Mouse (Mus musculus) thymus, postnatal 14 days (tissue): ENCODE measurements around the gene Fastkd1.
"Not testable (repeated sequence)": the region's sequence is repeated elsewhere in the genome, so short reads cannot be mapped to it uniquely, and the experiment has no call there.

ENCODE experiments used
- DNase-seq: peaks from one replicate; pipeline ENCODE4 v3.0.0; 2021

The Fastkd1 gene

GRCm38 (mm10) chr2:69712981-69713625, at the start of gene Fastkd1:
Gene Fastkd1 (minus strand): TSS chr2:69713516.
- DNase-seq = peak; percentile 85

DNA sequence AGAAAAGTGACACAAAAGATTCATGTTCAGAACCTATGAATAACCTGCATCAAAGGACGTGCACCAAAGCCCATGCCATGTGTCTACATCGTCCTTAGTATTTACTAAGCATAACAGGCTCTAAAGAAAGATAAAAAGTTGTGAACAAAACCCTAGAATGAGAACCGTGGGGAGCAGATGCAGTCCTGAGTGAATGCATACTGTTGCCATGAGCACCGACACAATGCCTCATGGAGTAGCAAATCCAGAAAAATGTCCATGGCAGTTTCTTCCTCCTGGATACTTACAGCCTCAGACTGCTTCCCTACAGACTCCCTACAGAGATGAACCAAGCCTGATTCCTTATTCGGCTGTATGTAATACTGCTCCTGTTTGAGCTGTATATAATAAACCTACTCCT, 47.7 kb upstream of the Fastkd1 start:
- DNase-seq = no peak

DNA sequence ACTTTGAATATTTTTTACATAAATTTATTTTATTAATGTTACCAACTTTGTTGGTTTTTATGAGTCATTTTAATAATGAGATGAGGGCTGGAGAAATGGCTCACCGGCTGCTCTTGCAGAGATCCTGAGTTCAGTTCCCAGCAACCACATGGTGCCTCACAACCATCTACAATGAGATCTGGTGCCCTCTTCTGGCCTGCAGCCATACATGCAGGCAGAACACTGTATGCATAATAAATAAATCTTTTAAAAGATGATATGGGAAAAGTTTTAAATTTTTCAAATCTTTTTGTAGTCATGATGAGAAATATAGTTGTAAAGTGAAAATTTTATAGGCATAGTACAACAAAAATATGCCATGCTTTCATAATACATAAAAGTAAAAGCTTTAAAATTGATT, 31.8 kb upstream of the Fastkd1 start:
- peak; percentile 13 for DNase-seq

GRCm38 (mm10) chr2:69723519-69723825, 10.2 kb upstream of the Fastkd1 start:
- no peak for DNase-seq

DNA sequence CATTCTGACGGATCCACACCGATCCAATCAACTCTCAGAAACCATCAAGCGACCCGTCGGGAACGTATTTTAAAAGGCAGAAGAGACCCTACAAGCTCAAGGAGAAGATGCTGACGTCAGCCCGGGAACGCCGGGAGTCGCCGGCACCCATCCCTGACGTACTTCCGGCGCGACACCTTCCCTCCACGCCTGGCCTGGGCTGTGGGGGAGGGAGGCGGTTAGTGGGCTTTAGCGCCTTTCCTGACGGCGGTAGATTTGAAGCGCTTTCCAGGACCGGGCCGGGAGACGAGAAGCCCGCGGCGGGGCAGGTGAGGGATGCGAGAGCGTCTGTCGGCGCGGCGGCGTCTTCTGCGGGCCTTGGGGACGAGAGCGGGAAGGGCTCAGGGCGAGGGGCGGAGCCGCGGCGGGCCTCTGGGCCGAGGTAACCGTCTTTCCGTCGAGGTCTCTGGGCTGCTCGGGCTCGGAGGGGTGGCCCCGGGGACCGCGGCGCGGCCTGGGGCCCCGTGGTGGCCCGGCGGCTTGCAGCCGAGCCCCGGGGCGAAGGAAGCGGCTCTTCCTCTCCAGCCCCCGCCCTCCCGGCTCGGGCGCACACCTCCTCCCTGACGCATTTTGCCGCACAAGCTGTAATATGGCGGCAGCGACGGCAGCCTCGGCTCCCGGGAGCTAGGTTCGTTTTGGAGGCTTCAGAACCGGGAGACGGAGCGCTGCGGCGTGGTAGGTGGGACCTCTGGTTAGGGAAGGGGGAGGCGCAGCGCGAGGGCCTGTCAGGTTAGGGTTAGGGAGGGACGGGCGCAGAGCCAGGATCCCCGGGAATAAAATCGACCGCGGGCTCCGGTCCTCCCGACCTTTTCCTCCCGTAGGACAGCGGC, 9.6 kb upstream of the Fastkd1 start:
- DNase-seq = peak; percentile 92

DNA sequence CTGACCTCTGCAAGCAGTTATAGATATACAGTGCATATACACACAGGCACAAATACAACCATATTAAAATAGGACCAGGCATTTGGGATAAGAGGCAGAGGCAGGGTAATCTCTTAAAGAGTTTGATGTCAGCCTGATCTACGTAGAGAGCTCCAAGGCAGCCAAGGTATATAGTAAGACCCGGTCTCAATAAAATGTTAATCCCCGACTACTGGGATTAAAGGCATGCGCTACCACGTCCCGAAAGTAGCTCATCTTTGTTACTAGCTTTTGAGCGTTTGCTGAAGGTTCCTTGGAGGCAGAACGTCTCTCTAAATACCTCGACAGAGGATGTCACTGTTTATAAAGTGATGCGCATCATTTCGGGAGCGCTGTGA, 8.9 kb upstream of the Fastkd1 start, which contains the start of gene Ppig:
TSS of gene Ppig (plus strand) at position 273 of the 377 bp plus-strand sequence.
- DNase-seq = no peak

DNA sequence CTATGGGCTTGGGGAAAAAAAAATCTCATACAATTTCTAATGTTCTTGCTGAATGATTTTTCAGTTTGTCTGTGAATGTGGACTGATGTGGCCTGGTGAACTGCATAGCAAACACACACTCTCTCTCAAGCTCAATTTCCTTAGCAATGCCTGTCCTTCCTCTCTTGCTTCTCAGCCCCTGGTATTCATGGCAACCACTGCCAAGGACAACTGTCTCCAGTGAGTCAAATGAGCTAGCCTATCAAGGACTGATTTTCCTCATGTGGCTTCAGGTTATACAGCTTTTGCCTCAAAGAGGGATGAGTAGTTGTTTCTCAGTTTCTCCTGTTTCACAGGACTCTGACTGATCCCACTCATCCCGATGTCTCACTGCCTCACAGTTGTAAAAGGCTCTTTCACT, 5.8 kb upstream of the Fastkd1 start:
- no peak for DNase-seq

DNA sequence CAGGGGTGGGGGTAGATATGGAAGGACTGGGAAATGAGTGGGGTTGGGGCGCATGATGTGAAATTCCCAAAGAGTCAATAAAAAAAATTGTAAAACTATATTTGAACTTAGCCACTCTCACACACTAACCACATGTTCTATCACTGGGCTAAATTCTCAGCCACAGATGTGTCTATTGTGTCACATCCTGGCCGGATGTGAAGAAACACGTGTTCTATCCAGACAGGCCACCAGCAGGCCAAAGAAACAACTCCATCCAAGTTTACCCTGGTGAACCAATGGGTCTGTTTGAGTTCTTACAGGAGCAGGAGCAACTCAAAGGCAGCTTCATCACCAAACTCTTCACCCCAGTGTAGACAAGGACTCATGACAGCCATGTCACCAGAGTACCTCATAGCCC, 3.2 kb upstream of the Fastkd1 start:
- no peak for DNase-seq

GRCm38 (mm10) chr2:69714126-69714525, 810 bp upstream of the Fastkd1 start:
- no peak for DNase-seq

GRCm38 (mm10) chr2:69713626-69714014, 304 bp upstream of the Fastkd1 start:
- no peak for DNase-seq

GRCm38 (mm10) chr2:69712171-69712570, 1.1 kb downstream of the Fastkd1 start:
- DNase-seq = no peak

- no peak for DNase-seq
These were observed 12.9 kb downstream of the Fastkd1 start for GRCm38 (mm10) chr2:69700446-69700845.

DNA sequence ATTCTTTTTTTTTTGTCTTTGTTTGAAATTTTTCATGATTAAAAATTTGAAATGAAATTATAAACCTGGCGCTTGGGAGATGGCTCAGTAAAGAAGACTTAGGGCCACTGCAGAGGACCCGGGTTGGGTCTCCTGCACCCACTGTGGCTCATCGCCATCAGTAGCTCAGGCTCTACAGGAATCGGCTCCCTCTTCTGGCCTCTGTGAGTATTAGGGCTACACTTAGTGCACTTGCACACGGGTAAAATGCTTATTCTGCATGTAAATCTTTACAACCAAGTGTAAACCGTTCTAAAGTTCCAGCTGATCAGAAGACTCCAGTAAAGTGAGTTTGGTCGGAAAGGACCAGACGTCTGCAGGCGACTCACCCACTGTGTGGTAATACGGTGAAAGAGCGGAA, 19.8 kb downstream of the Fastkd1 start:
- DNase-seq = peak; percentile 8

DNA sequence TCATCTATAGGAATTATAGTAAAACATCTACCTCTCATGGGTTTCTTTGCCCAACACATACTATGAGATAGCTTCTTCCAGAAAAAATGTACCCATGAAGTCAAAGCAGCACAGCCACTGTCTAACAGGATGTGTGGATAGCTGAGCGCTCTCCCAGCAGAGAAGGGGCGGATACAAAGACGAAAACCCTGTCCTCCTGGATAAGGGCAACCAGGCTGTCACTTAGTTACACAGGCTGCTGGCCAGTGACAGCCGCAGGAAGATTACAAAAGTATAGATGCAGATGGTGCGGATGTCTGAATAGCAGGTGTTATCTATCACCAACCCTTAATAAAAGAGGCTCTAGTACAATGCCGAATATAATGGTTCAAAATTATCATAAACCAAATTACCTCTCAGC, 22.5 kb downstream of the Fastkd1 start:
- DNase-seq = no peak

GRCm38 (mm10) chr2:69690214-69690613, 23.1 kb downstream of the Fastkd1 start:
- no peak for DNase-seq

- no peak for DNase-seq
These were observed 28.8 kb downstream of the Fastkd1 start for GRCm38 (mm10) chr2:69684488-69684887.

DNA sequence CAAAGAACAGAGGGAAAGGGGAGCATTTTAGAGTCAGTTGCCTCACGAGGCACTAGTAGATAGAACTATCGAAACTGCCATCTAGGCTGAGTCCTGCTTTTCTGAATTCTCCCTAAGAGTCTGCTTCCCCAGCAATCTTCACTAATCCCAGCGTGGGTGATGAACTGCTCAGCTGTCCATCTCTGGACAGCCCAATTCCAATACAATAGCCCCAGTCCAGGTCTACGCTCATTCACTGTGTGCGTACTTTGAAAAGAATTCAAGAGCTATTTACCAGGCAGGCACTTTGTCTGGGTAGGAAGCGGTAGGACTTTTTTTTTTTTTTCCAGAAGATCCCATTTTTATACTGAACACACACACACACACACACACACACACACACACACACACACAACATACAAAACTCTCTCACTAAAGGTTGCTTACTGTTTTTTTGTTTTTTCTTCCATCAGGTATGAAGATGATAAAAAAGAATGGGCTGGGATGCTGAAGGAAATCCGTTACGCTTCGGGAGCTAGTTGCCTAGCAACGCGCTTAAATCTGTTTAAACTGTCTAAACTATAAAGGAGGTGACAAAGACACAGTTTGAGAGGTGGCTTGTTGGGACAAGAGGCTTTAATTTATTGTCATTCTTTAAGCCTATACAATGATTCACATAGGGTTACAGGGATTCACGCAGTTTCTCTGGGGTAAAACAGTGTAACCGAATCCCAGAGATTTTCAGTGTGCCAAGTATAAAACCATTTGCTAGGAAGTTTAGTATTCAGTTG, 30.1 kb downstream of the Fastkd1 start:
- no peak for DNase-seq

GRCm38 (mm10) chr2:69681931-69682330, 31.4 kb downstream of the Fastkd1 start:
- DNase-seq = no peak

- DNase-seq = peak; percentile 52
These were observed 33.3 kb downstream of the Fastkd1 start for GRCm38 (mm10) chr2:69679990-69680389.

DNA sequence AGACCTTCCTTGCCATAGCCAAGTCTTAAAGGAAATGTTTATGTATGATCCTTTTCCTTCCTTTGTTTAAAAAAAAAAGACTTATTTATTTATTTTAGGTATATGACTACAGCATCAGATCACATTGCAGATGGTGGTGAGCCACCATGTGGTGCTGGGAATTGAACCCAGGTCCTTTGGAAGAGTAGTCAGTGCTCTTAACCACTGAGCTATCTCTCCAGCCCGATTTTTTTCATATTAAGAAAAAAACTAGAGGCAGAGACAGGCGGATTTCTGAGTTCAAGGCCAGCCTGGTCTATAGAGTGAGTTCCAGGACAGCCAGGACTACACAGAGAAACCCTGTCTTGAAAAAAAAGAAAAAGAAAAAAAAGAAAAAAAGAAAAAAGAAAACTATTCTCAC, 36.1 kb downstream of the Fastkd1 start:
- not testable (repeated sequence) for DNase-seq

GRCm38 (mm10) chr2:69676713-69677112, 36.6 kb downstream of the Fastkd1 start:
- DNase-seq = peak; percentile 31

DNA sequence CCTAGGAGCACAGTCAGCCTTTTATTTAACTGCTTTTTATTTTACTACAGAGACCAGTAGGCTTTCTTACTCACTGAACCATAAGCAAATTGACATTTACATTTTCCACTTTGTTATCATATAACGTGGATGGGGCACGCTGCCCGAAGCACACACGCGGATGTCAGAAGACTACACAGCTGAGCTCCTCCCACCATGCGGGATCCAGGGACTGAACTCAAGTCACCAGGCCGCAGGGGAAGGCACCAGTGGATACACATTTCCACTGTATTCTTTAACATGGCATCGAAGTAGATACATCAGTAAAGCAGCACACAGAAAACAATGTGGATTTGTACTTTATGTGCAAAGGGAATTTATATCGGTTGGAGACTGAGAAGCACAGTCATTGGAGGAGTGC, 38.0 kb downstream of the Fastkd1 start:
- DNase-seq = no peak

DNA sequence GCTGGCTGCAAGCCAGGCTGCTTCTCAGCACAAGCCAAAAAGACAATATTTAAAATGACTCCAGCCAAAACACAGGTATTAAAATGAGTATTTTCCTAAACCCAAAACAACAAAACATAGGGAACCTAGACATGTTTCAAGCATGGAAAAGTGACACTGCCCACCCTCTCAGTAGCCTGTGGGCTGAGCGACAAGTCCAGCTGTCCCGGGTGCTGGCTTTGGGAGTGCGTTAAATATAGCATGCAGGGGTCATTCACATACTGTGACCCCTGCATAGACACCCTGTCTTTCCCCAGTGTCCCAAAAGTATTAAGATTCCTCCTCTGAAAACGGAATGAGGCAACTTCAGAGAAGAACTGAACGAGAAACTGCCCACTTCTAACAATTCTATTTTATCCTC, 39.6 kb downstream of the Fastkd1 start:
- DNase-seq = no peak

DNA sequence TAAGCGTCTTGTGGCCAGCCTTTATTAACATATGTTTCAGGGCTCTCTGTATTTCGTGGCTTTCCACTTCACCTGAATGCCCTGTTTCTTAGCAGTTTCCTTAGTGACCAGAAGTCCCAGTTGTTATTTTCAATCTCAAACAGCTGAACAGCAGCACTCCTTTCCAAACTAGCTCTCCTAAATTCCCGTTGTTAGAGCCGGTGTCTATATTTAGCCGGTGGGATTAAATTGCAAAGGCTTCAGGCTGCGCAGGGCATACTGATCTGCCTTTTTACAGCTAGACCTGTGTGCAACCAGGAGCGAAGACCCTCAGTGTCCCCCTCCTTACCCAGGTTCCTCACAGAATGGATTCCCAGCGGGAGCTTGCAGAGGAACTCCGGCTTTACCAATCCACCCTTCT, 43.5 kb downstream of the Fastkd1 start, which contains the start of gene Klhl41:
TSS of gene Klhl41 (plus strand) at position 268 of the 400 bp plus-strand sequence.
- no peak for DNase-seq
